In genomic region chr9:28327985-28328384, GRCm38 (mm10) we compare ENCODE assay signal across 18 mouse cellular contexts.
DNase-seq lines count a peak whose midpoint lies in the region; ATAC-seq lines count a peak whose summit lies in the region.
"Had no signal": no experiment of that assay in that cellular context is flagged by ENCODE, and none has a peak within 500 bp of the region (broad histone marks: within the 10 kb centered on the region; RNA-seq: fewer than 3 reads in every experiment).

No protein-coding gene starts in this region.

- H3K27me3 ChIP-seq in forebrain, embryonic 15.5 days, result no peaks in the 10 kb centered on the region
- no peaks in the 10 kb centered on the region for H3K27me3 ChIP-seq in forebrain, embryonic 12.5 days
- H3K27me3 ChIP-seq in kidney, embryonic 16.5 days (ENCODE audit: insufficient read depth, low read length), result no peaks in the 10 kb centered on the region
- H3K27me3 ChIP-seq: CH12.LX; liver, embryonic 12.5 days; lung, embryonic 15.5 days had no signal

- intact Hi-C loops in gastrocnemius, postnatal 36 days (cut with DNase I), result no loop called here

- peak overlapping the region; percentile 31; the same call in 1 of the 2 replicates for H3K27ac ChIP-seq in forebrain, embryonic 15.5 days (replicated peaks)
- H3K27ac ChIP-seq in forebrain, embryonic 12.5 days, result no peak overlapping the region
- H3K27ac ChIP-seq in kidney, embryonic 16.5 days (ENCODE audit: low read length), result no peak overlapping the region
- H3K27ac ChIP-seq: limb, embryonic 10.5 days; liver, embryonic 12.5 days; lung, embryonic 15.5 days had no signal

- 27% methylated on average over 4 of the region's 4 CpGs for WGBS in forebrain, embryonic 15.5 days
- 29% methylated on average over 4 of the region's 4 CpGs for WGBS in forebrain, embryonic 12.5 days
- 56% methylated on average over 4 of the region's 4 CpGs for WGBS in kidney, embryonic 16.5 days

- no peaks in the 10 kb centered on the region for H3K9me3 ChIP-seq in forebrain, embryonic 15.5 days
- no peaks in the 10 kb centered on the region for H3K9me3 ChIP-seq in forebrain, embryonic 12.5 days
- H3K9me3 ChIP-seq in kidney, embryonic 16.5 days (ENCODE audit: low read length), result no peaks in the 10 kb centered on the region
- H3K9me3 ChIP-seq: limb, embryonic 10.5 days; liver, embryonic 12.5 days; lung, embryonic 15.5 days had no signal

- H3K4me3 ChIP-seq in forebrain, embryonic 15.5 days, result no peak overlapping the region
- H3K4me3 ChIP-seq in forebrain, embryonic 12.5 days (replicated peaks), result no peak overlapping the region
- no peak overlapping the region for H3K4me3 ChIP-seq in kidney, embryonic 16.5 days (ENCODE audit: low read length)
- H3K4me3 ChIP-seq: limb, embryonic 10.5 days; liver, embryonic 12.5 days; lung, embryonic 15.5 days had no signal

- no peak overlapping the region for H3K9ac ChIP-seq in forebrain, embryonic 15.5 days (replicated peaks)
- H3K9ac ChIP-seq in forebrain, embryonic 12.5 days, result no peak overlapping the region
- no peak overlapping the region for H3K9ac ChIP-seq in kidney, embryonic 16.5 days (replicated peaks; ENCODE audit: low read length)
- H3K9ac ChIP-seq: liver, embryonic 12.5 days; lung, embryonic 15.5 days had no signal

- no peak for ATAC-seq in forebrain, embryonic 15.5 days (replicated peaks)
- ATAC-seq in forebrain, embryonic 12.5 days (ENCODE audit: low FRiP score), result no peak
- ATAC-seq in kidney, embryonic 16.5 days (ENCODE audit: low FRiP score, low TSS enrichment), result no peak
- ATAC-seq: liver, embryonic 12.5 days had no signal

- no peak overlapping the region for H3K4me2 ChIP-seq in forebrain, embryonic 15.5 days (replicated peaks)
- no peak overlapping the region for H3K4me2 ChIP-seq in forebrain, embryonic 12.5 days
- H3K4me2 ChIP-seq in kidney, embryonic 16.5 days (replicated peaks; ENCODE audit: low read depth, low read length), result no peak overlapping the region
- H3K4me2 ChIP-seq: liver, embryonic 12.5 days; lung, embryonic 15.5 days had no signal

- peaks cover 3% of the 10 kb centered on the region; the same call in 1 of the 2 replicates for H3K4me1 ChIP-seq in forebrain, embryonic 15.5 days
- peaks cover 7% of the 10 kb centered on the region for H3K4me1 ChIP-seq in forebrain, embryonic 12.5 days
- H3K4me1 ChIP-seq in kidney, embryonic 16.5 days (ENCODE audit: insufficient read depth, low read length), result no peaks in the 10 kb centered on the region
- H3K4me1 ChIP-seq: limb, embryonic 10.5 days; liver, embryonic 12.5 days; lung, embryonic 15.5 days had no signal

- peak; percentile 24 for DNase-seq in left cerebral cortex, adult 11 months (ENCODE audit: low spot score)
- DNase-seq in left cerebral cortex, adult 18-20 months (ENCODE audit: low spot score in 2 of 2), result no peak
- peak; percentile 25 to 29 for DNase-seq in layer of hippocampus, adult 8-10 months (ENCODE audit: low spot score in 2 of 2)
- DNase-seq in right cerebral cortex, postnatal 10 days (ENCODE audit: low spot score in 2 of 2), result peak; percentile 30 to 52
- DNase-seq in gastrocnemius, postnatal 36 days, result no peak
- DNase-seq: adrenal gland, postnatal 25 days; cerebellum, adult 9-11 months; embryo, embryonic 11 days; kidney, adult 18-20 months; kidney, postnatal 4 days; thymus, postnatal 14 days had no signal

- H3K36me3 ChIP-seq in forebrain, embryonic 15.5 days, result no peaks in the 10 kb centered on the region
- H3K36me3 ChIP-seq in forebrain, embryonic 12.5 days (replicated peaks), result no peaks in the 10 kb centered on the region
- no peaks in the 10 kb centered on the region for H3K36me3 ChIP-seq in kidney, embryonic 16.5 days (ENCODE audit: insufficient read depth, low read length)
- H3K36me3 ChIP-seq: limb, embryonic 10.5 days; liver, embryonic 12.5 days; lung, embryonic 15.5 days had no signal

Comparison
In these comparisons a context has a peak if more than half of its experiments do, and no peak if none do; other contexts are left out.
1. DNase-seq: peak in left cerebral cortex, adult 11 months (single experiment), layer of hippocampus, adult 8-10 months (2 of 2) and right cerebral cortex, postnatal 10 days (2 of 2); none in left cerebral cortex, adult 18-20 months (0 of 2) and gastrocnemius, postnatal 36 days (0 of 2).